Mouse (Mus musculus) hindbrain, embryonic 11.5 days (tissue): ENCODE results near the gene B4galnt1. TPM values are rescaled to one million over a fixed set of nuclear protein-coding genes. Genes with fewer than 3 reads are reported as not detected.

Experiments
- ATAC-seq: fragments of 200-750 bp; cut with Nextera tagmentation; 2 replicates; pipeline ENCODE4 v1.8.0; 2017; ENCODE audit warnings: mild to moderate bottlenecking, moderate TSS enrichment, moderate library complexity; ENCODE audit not compliant: low FRiP score
- DNase-seq: peaks from one replicate; pipeline ENCODE4 v3.0.0-alpha.2; 2015; ENCODE audit warnings: low spot score
- H3K27ac ChIP-seq: fragments of 300-500 bp; sonication (generic); 2 replicates; pipeline ENCODE4 v1.5.1; 2014; ENCODE audit warnings: mild to moderate bottlenecking, low read depth, low read length
- H3K27me3 ChIP-seq: fragments of 300-500 bp; sonication (generic); 2 replicates; pipeline ENCODE4 v1.6.1; 2014; ENCODE audit warnings: mild to moderate bottlenecking, low read length, moderate library complexity, mixed read lengths; ENCODE audit not compliant: control insufficient read depth, insufficient read depth
- H3K36me3 ChIP-seq: fragments of 300-500 bp; sonication (generic); 2 replicates; pipeline ENCODE4 v1.6.1; 2014; ENCODE audit warnings: mild to moderate bottlenecking, low read length, moderate library complexity, mixed read lengths; ENCODE audit not compliant: control insufficient read depth, insufficient read depth
- H3K4me1 ChIP-seq: fragments of 300-500 bp; sonication (generic); replicated peaks from 2 replicates; pipeline ENCODE4 v1.6.1; 2014; ENCODE audit warnings: low read length, mixed read lengths; ENCODE audit not compliant: control insufficient read depth, insufficient read depth
- H3K4me2 ChIP-seq: fragments of 300-500 bp; sonication (generic); replicated peaks from 2 replicates; pipeline ENCODE4 v1.6.1; 2014; ENCODE audit warnings: mild to moderate bottlenecking, low read depth, low read length
- H3K4me3 ChIP-seq: fragments of 300-500 bp; sonication (generic); 2 replicates; pipeline ENCODE4 v1.5.1; 2014; ENCODE audit warnings: low read depth, low read length
- H3K9ac ChIP-seq: fragments of 300-500 bp; sonication (generic); 2 replicates; pipeline ENCODE4 v1.6.1; 2014; ENCODE audit warnings: low read depth, low read length
- H3K9me3 ChIP-seq: fragments of 300-500 bp; sonication (generic); 2 replicates; pipeline ENCODE4 v1.6.1; 2016; ENCODE audit warnings: low read length; ENCODE audit not compliant: control insufficient read depth
- WGBS: fragments of 180-500 bp; shearing (Covaris S2); extraction: QIAGEN DNeasy Blood & Tissue Kit; methylation state at CpG from one replicate; pipeline ENCODE4 v1.1.7; 2014; 5-methylcytosine and 5-hydroxymethylcytosine counted together
- polyA plus RNA-seq: library from polyadenylated mRNA; unstranded; fragments of >200 nt; fragmentation: Nextera tagmentation; extraction: Ambion mirVana; gene quantifications from 2 replicates; pipeline ENCODE4 v1.2.1, GENCODE M21; 2014

B4galnt1 gene
- polyA plus RNA-seq, 1 experiment from 2014 or later: 12.4 TPM

- DNase-seq (no peak), ATAC-seq (no peak)
- no peaks in the 10 kb centered on the region for H3K36me3 ChIP-seq
- H3K9me3 ChIP-seq: no peaks in the 10 kb centered on the region
- H3K4me1 ChIP-seq: no peaks in the 10 kb centered on the region
- H3K27me3 ChIP-seq: no peaks in the 10 kb centered on the region
- 95% methylated on average over 3 of the region's 3 CpGs for WGBS
- H3K4me2 ChIP-seq: no peak overlapping the region
- H3K4me3 ChIP-seq: no peak overlapping the region
- H3K27ac ChIP-seq: no peak overlapping the region
- H3K9ac ChIP-seq: no peak overlapping the region
These were observed 27.1 kb upstream of the B4galnt1 start for GRCm38 (mm10) chr10:127137896-127138295.

DNA sequence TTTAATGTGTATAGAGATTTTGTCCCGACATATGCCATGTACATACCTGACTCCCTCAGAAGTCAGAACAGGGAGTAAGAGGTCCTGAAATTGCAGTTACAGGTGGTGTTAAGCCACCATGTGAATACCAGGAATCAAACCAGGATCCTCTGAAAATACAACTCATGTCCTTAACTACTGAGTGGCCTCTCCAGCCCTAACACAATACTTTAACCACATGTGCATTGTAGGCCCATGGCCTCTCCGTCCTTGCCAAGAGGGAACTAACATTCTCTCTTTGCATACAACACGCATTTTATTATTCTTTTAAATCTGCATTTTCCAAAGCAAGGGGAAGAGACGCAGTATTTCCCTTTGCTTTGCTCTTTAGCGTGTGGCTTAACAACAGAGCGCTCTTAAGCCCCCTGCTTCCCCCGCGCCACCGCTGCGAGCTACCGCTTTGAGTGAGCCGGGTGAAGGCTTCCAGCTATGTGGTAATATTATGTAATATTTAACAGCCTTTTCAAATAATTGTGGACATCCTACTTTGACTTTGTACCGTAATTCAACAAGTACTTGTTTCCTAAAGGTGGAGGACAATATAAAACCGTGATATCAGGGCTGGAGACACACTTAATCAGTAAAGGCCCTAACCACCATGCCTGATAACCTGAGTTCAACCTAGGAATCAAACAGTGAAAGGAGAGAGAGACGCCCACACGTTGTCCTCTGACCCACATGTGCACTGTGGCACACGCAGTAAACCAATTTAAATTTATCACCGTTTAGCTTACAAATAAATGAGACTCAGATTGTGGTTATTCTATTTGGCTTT lies 26.5 kb upstream of the B4galnt1 start:
- Histone ChIP-seq H3K36me3 (no peaks in the 10 kb centered on the region), H3K4me2 (no peak overlapping the region), H3K9ac (no peak overlapping the region), H3K4me1 (no peaks in the 10 kb centered on the region), H3K9me3 (no peaks in the 10 kb centered on the region), H3K27ac (no peak overlapping the region), H3K4me3 (no peak overlapping the region), H3K27me3 (no peaks in the 10 kb centered on the region)
- ATAC-seq: no peak
- WGBS: 93% methylated on average over 18 of the region's 18 CpGs
- DNase-seq: no peak

DNA sequence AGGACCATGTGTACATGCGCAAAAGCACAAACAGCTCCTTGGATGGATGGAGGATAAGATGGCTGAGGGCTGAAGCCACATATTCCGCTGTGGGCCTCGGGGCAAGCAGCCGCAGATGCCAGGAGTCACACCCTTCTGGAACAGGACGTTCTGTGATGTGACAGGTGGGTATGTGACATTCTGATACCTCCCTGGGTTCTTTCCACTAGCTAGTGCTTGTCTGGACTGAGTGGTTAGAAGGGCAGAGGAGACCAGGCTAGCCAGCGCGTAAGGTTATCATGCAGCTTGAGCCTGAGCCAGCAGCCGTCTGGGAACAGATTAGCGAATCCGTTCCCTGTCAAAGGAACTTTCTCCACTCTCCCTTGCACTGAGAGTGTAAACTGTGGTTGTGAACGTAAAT lies 24.1 kb upstream of the B4galnt1 start:
- DNase-seq (no peak), ATAC-seq (no peak)
- H3K9me3 ChIP-seq: no peaks in the 10 kb centered on the region
- no peaks in the 10 kb centered on the region for H3K36me3 ChIP-seq
- no peak overlapping the region for H3K9ac ChIP-seq
- no peak overlapping the region for H3K4me2 ChIP-seq
- H3K27me3 ChIP-seq: no peaks in the 10 kb centered on the region
- 86% methylated on average over 11 of the region's 11 CpGs for WGBS
- no peak overlapping the region for H3K27ac ChIP-seq
- H3K4me3 ChIP-seq: no peak overlapping the region
- no peaks in the 10 kb centered on the region for H3K4me1 ChIP-seq

GRCm38 (mm10) chr10:127141500-127141899 lies 23.5 kb upstream of the B4galnt1 start:
- Histone ChIP-seq H3K9me3 (no peaks in the 10 kb centered on the region), H3K36me3 (no peaks in the 10 kb centered on the region), H3K4me1 (no peaks in the 10 kb centered on the region), H3K4me2 (no peak overlapping the region), H3K4me3 (no peak overlapping the region), H3K9ac (no peak overlapping the region), H3K27me3 (no peaks in the 10 kb centered on the region), H3K27ac (no peak overlapping the region)
- ATAC-seq (no peak), DNase-seq (no peak)
- WGBS: 80% methylated on average over 8 of the region's 8 CpGs

- no peak overlapping the region for H3K9ac ChIP-seq
- H3K27me3 ChIP-seq: no peaks in the 10 kb centered on the region
- H3K36me3 ChIP-seq: no peaks in the 10 kb centered on the region
- no peaks in the 10 kb centered on the region for H3K4me1 ChIP-seq
- no peaks in the 10 kb centered on the region for H3K9me3 ChIP-seq
- ATAC-seq (no peak), DNase-seq (no peak)
- H3K27ac ChIP-seq: no peak overlapping the region
- no peak overlapping the region for H3K4me3 ChIP-seq
- 80% methylated on average over 8 of the region's 8 CpGs for WGBS
- no peak overlapping the region for H3K4me2 ChIP-seq
These were observed 21.8 kb upstream of the B4galnt1 start for GRCm38 (mm10) chr10:127143228-127143627.

- 92% methylated on average over 7 of the region's 7 CpGs for WGBS
- Histone ChIP-seq H3K4me2 (no peak overlapping the region), H3K36me3 (no peaks in the 10 kb centered on the region), H3K4me3 (no peak overlapping the region), H3K4me1 (no peaks in the 10 kb centered on the region), H3K9ac (no peak overlapping the region), H3K27ac (no peak overlapping the region), H3K9me3 (no peaks in the 10 kb centered on the region), H3K27me3 (no peaks in the 10 kb centered on the region)
- no peak for DNase-seq
- ATAC-seq: no peak
These were observed 20.5 kb upstream of the B4galnt1 start for GRCm38 (mm10) chr10:127144536-127144935.

DNA sequence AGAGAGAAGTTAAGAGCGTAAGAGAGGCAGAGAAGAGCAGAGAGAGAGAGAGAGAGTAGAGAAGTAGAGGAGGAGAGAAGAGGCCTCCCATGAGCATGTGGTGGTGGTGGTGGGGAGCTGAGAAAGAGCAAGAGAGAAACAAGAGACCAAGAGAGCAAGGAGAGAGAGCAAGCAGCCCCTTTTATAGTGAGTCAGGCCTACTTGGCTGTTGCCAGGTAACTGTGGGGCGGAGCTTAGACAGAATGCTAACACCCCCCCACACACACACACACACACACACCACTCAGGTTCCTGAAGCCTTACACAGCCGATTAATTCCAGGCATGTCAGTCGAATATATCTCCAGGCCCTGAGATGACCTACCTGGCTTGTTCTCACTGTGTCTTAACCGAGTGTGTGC lies 19.7 kb upstream of the B4galnt1 start:
- no peak for DNase-seq
- Histone ChIP-seq H3K27ac (no peak overlapping the region), H3K27me3 (no peaks in the 10 kb centered on the region), H3K4me3 (no peak overlapping the region), H3K36me3 (no peaks in the 10 kb centered on the region), H3K9me3 (no peaks in the 10 kb centered on the region), H3K4me1 (no peaks in the 10 kb centered on the region), H3K9ac (no peak overlapping the region), H3K4me2 (no peak overlapping the region)
- whole genome bisulfite sequencing: 82% methylated on average over 5 of the region's 5 CpGs
- ATAC-seq: no peak

DNA sequence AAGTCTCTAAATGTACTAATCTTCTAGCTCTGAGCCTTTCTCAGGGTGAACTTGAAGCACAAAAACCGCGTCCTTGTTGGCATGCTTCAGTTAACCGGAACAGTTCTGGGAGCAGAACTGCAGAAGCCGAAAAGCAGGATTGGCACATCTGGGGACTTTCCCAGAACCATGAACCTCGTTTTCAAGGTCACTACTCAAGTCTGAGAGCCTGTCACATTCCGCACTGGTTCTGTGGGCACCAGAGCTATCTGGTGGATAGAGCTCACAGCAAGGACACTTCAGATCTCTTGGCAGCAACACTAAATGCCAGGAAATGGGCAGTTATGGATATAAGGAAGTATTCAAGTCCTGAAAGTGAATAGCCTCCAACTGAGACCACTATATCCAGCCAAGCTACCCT lies 17.9 kb upstream of the B4galnt1 start:
- H3K27ac ChIP-seq: no peak overlapping the region
- H3K27me3 ChIP-seq: no peaks in the 10 kb centered on the region
- no peak overlapping the region for H3K9ac ChIP-seq
- H3K4me1 ChIP-seq: no peaks in the 10 kb centered on the region
- 81% methylated on average over 6 of the region's 6 CpGs for WGBS
- no peaks in the 10 kb centered on the region for H3K9me3 ChIP-seq
- DNase-seq (no peak), ATAC-seq (no peak)
- H3K4me3 ChIP-seq: no peak overlapping the region
- no peaks in the 10 kb centered on the region for H3K36me3 ChIP-seq
- H3K4me2 ChIP-seq: no peak overlapping the region

DNA sequence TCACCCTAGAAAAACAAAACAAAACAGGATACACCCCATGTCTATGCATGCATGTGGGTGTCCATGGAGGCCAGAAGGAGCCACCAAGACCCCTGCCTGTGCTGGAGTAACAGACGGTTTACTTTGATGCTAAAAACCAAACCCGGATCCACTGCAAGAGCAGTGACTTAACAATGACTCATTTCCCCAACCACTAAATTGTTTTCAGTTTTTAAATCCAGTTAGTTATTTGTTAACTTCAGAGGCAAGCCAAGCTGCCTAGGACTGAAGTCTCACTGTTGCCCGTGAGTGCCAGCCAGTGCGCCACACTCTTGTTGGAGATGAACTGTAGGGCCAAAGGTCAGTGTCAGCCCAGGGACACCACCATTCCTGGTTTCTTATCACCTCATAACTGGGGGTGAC lies 14.6 kb upstream of the B4galnt1 start:
- Histone ChIP-seq H3K9me3 (no peaks in the 10 kb centered on the region), H3K36me3 (no peaks in the 10 kb centered on the region), H3K4me2 (no peak overlapping the region), H3K27ac (no peak overlapping the region), H3K9ac (no peak overlapping the region), H3K27me3 (no peaks in the 10 kb centered on the region), H3K4me3 (no peak overlapping the region), H3K4me1 (no peaks in the 10 kb centered on the region)
- no peak for ATAC-seq
- WGBS: 77% methylated on average over 4 of the region's 4 CpGs
- no peak for DNase-seq
